Mouse (Mus musculus) lung, adult 2 months (tissue): ENCODE measurements around the gene Xrcc4. TPM values are rescaled to one million over a fixed set of nuclear protein-coding genes. Genes with fewer than 3 reads are reported as not detected.
A peak's percentile ranks its signal among the peaks of the same experiment; 100 is the strongest.
"Not testable (repeated sequence)": the region's sequence is repeated elsewhere in the genome, so short reads cannot be mapped to it uniquely, and the experiment has no call there.

Experiments
- DNase-seq: peaks from one replicate; pipeline ENCODE4 v3.0.0; 2022
- H3K4me1 ChIP-seq: fragments of 200-500 bp; 2 replicates; pipeline ENCODE4 v1.6.1; 2011; ENCODE audit warnings: low read length; ENCODE audit not compliant: control insufficient read depth, insufficient read depth
- H3K4me3 ChIP-seq: fragments of 200-500 bp; replicated peaks from 2 replicates; pipeline ENCODE3; 2011; ENCODE audit warnings: low read depth, mild to moderate bottlenecking, control low read depth, low read length; ENCODE audit errors: extremely low read depth
- CTCF ChIP-seq: fragments of 200-500 bp; IDR thresholded peaks from 2 replicates; pipeline ENCODE4 v1.5.1; 2011; ENCODE audit warnings: mild to moderate bottlenecking, low read length, control low read depth; ENCODE audit not compliant: insufficient read depth
- POLR2A ChIP-seq: fragments of 200-500 bp; IDR thresholded peaks from 2 replicates; pipeline ENCODE4 v1.6.1; 2011; ENCODE audit warnings: low read depth, mild to moderate bottlenecking, control low read depth, low read length, borderline replicate concordance; ENCODE audit errors: extremely low read depth
- WGBS: fragments of 180-500 bp; shearing (Covaris S2); methylation state at CpG from one replicate; pipeline ENCODE4 v1.1.7; 2018; 5-methylcytosine and 5-hydroxymethylcytosine counted together
- polyA plus RNA-seq: library from polyadenylated mRNA; depleted of rRNA; stranded (reverse); fragments of >200 nt; gene quantifications from 2 replicates; pipeline ENCODE4 v1.2.3, GENCODE M21; 2012; rRNA removed

Gene Xrcc4
- 0.78 and 2.0 TPM in 2 replicates for polyA plus RNA-seq

DNA sequence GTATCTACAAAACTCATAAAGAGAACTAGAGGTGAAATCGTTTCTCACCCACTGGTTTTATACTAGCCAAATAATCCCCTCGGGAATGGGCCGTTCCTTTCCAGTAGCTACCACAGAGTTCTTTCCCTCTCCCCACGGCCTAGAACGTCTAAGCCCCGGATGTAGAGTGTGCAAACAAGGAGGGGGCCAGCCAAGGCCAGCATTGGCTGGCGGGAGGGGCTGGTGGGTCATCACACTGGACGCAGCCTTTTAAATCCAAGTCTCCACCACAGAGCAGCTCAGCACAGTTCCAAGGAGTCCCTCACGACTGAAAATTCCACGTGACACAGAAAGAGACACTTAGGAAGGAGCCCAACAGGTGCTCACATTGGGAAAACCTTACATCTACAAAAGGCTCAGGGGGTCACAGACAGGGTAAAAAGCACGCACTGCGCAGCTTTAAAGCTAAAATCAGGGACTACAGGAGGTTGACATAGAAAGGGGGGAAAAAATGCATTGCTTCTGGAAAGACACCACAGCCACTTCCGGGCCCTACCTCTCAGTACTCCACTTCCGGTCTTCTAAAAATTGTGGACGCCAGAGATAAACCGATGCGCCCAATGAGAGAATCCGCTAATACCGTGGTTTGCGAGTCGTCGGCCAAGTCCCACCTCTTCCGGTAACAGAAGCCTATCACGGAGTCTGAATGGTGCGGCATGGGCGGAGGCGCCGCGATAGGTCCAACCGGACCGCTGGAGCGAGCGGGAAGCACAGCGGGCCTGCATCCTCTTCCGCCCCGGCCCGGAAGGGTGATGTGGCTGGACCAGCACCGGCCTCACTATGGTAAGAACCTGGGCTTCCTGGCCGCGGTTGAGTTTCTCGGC lies at the start of gene Xrcc4, which contains the start of gene Tmem167:
TSS of gene Xrcc4 (minus strand) at position 647 of the 863 bp plus-strand sequence.
TSS of gene Tmem167 (plus strand) at position 162 of the 863 bp plus-strand sequence.
- no peaks in the 10 kb centered on the region; the same call in none of the 2 replicates for H3K4me1 ChIP-seq
- WGBS = 1% methylated on average over 41 of the region's 41 CpGs
- H3K4me3 ChIP-seq = peak within 1 kb of the TSS; percentile 76
- TF ChIP-seq POLR2A = peak; percentile 58; the same call in 1 of the 2 replicates
- no peak for TF ChIP-seq CTCF
- peak; percentile 95 for DNase-seq

DNA sequence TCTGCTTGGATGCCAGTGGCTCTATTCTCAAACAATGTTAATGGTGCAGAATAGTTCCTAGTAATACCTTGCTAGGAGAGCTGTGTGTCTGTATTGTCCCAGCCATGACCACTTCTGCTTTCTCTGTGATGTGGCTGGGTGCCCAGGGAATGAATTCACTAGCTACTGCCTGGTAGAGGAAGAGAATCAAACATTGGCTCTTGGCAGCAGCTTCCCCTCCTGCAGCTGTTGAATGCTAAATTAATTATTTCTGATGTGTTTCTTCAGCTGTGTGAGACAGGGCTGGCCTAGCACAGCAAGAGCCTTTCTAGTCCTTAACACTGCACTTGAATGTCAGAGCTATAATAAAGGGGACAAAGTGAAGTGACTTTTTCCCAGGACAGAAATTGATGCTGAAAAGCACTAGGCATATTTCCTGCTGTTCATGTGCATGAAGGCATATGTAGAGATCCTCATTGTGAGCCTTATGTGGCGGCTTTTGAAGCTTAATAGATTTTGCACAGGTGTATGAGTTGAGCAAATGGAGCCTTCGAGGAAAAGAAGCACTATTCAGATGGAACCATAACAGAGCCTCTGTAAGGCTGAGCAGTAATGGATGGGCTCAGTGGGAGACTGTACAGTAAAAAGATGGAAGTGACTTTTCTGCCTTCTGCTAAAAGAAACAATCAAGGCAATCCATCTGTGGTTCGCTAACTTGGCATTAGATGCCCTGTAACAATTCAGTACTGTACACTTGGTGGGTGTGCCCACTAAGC lies 46.9 kb upstream of the Xrcc4 start:
- WGBS = 82% methylated on average over 3 of the region's 3 CpGs
- Histone ChIP-seq H3K4me1 (no peaks in the 10 kb centered on the region), H3K4me3 (no peak overlapping the region)
- TF ChIP-seq POLR2A = no peak
- no peak for TF ChIP-seq CTCF
- DNase-seq = no peak

DNA sequence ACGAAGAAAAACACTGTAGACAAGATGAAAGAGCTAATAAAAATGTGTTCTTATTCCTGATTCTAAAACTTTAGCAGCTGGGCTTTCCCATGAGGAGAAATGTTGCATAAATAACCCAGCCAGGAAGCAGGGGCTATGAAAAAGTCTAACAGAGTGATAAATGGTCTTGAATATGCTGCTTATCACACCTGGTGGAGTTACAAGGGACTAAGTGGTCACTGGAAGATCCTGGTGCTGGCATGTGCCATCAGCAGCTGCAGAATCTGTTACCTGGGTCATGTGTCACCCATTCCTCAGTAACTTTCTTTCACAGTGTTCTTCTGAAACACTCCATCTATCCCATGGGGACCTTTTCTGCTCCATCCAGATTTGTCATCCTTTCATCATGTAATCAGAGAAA lies 22.3 kb upstream of the Xrcc4 start:
- no peak for DNase-seq
- 73% methylated on average over 1 of the region's 1 CpGs for WGBS

DNA sequence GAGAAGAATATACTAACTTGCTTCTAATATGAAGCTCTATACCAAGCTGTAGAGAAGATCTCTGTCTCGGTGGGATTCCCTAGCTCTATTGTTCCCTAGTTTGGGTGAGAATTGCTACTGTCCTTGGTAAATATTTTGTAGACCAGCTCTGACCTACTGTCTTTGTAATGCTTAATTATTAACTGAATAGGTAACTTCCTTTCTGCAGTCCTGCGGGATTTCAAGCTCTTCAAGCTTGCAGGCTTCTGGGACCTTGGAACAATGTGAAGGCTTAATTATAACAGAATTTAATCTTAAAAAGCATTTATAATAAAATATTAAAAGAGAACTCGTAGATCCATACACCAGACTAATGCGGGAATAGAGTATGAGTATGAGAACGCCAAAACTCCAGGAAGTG lies 19.3 kb upstream of the Xrcc4 start:
- WGBS = 92% methylated on average over 5 of the region's 5 CpGs
- DNase-seq = not testable (repeated sequence)

More for the DNA sequence above, 22.3 kb upstream of the Xrcc4 start:
- no peak for TF ChIP-seq POLR2A
- no peak for TF ChIP-seq CTCF
- Histone ChIP-seq H3K4me3 (no peak overlapping the region), H3K4me1 (no peaks in the 10 kb centered on the region)

DNA sequence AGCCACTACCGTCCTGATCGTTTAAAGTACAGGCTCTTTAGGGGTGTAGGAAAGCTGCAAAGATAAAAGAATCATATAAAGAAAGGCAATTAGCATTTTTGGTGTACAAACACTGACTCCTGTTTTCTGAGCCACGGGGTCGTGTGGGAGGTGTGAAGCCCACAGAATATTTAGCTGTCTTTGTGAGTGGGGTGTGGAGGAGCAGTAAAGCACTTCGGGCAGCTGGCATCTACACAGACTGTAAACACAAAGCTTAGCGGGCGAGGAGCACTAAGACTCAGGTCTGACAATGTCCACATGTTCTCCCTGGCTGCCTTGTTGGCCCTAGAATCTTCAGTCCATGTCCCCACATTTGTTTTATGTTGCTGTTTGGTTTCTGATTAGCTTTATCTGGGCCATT lies 16.7 kb upstream of the Xrcc4 start:
- WGBS = 94% methylated on average over 7 of the region's 7 CpGs
- TF ChIP-seq CTCF = no peak
- no peak for TF ChIP-seq POLR2A

More for the DNA sequence above, 19.3 kb upstream of the Xrcc4 start:
- not testable (repeated sequence) for H3K4me1 ChIP-seq, H3K4me3 ChIP-seq

DNA sequence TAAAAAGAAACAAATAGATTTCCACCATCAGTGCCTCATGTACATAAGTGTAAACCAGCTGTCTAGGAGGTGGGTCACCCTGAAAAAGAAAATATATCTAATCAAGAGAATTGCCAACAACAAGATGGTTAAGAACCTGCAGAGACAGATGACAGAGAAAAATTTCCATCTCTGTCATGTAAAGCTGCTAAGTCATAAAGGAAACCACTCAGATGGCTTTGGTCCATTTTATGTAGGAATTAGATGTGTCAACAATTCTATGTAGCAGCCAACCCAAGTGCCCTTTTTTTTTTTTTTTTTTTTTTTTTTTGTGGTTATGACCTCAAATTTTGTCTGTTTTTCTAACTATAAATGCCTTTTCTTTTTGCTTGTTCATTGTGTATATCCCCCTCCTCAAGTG lies 12.1 kb upstream of the Xrcc4 start:
- no peaks in the 10 kb centered on the region for H3K4me1 ChIP-seq
- no peak for TF ChIP-seq POLR2A
- no peak overlapping the region for H3K4me3 ChIP-seq
- no peak for DNase-seq

More for the DNA sequence above, 16.7 kb upstream of the Xrcc4 start:
- no peak for DNase-seq
- Histone ChIP-seq H3K4me1 (no peaks in the 10 kb centered on the region), H3K4me3 (no peak overlapping the region)

DNA sequence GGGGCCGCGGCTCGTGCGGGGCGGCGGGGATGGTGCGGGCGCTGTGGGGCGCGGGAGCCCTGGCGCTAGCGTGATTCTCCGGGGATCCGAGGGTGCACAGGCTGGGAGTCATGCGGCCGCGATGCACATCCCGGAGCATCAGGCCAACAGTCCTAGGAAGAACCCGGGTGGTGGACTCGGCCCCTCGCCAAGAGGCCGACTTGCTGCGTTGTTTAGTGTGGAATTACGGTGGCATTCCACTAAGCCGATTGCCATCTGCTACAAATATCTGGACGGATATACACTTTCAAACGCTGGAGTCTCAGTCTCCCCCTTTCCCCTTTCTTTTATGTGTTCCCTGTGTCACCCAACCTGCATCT lies 396 bp upstream of the Xrcc4 start:
- Histone ChIP-seq H3K4me1 (no peaks in the 10 kb centered on the region; the same call in none of the 2 replicates), H3K4me3 (peak overlapping the region; percentile 76)
- DNase-seq = no peak
- under 1% methylated on average over 27 of the region's 27 CpGs for WGBS
- TF ChIP-seq POLR2A (no peak), CTCF (no peak)

DNA sequence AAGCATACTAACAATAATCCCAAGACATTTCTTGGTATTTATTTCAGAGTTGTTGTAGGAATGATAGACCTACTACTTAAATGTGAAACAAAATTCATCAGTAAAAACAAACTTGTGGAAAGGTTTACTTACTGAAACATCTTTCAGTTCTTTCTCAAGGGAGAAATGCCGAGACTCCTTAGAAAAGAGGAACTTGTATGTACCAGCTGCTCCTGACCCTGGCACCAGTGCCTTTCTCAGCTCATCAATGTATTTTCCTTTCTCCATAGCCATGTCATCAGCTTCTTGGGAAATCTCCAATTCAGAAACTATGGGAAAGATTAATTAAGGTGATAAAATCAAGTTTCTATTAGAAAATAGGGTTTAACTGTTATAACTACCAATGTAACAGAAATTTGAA lies 27.5 kb downstream of the Xrcc4 start:
- TF ChIP-seq CTCF (no peak), POLR2A (no peak)
- no peak overlapping the region for H3K4me3 ChIP-seq
- no peaks in the 10 kb centered on the region for H3K4me1 ChIP-seq
- DNase-seq = no peak
- 78% methylated on average over 1 of the region's 1 CpGs for WGBS

DNA sequence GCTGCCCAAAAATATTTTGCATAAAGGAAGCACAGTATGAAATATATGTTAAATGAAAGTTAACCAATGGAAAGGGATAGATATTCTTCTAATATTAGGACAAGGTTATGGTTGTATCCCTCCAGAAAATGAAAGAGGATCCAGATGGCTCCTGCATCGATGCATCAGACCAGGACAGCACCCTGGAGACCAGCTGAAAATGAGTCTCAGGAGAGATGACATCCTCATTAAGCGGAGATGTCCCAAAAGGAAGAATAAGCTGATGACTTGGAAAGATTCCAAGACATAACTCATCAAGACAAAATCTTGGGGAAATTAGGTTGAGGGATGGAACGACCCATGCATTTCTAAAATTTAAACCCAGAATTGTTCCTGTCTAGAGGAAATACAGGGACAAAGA lies 37.0 kb downstream of the Xrcc4 start:
- TF ChIP-seq CTCF = no peak
- TF ChIP-seq POLR2A = no peak
- no peak for DNase-seq
- no peaks in the 10 kb centered on the region for H3K4me1 ChIP-seq
- 75% methylated on average over 3 of the region's 3 CpGs for WGBS
- H3K4me3 ChIP-seq = no peak overlapping the region

DNA sequence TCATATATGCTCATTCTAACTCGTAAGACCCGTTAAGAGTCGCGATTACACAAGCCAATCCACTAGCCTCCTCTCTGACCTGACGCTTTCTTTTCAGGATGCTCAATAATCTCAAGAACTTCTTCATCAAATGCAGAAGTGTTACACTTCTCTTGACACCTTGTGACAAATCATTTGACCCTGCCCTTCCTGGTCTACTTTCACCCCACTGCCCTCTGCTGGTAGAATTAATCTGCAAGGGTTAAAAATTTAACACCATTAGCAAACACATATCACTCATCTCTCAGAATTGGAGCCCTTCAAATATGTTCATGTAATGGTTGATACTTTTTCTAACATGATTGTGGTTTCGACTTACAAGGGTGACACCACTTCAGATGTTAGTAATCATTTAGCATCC lies 37.7 kb downstream of the Xrcc4 start:
- H3K4me3 ChIP-seq = no peak overlapping the region
- no peak for TF ChIP-seq POLR2A
- H3K4me1 ChIP-seq = no peaks in the 10 kb centered on the region
- DNase-seq = no peak
- WGBS = 68% methylated on average over 6 of the region's 6 CpGs

DNA sequence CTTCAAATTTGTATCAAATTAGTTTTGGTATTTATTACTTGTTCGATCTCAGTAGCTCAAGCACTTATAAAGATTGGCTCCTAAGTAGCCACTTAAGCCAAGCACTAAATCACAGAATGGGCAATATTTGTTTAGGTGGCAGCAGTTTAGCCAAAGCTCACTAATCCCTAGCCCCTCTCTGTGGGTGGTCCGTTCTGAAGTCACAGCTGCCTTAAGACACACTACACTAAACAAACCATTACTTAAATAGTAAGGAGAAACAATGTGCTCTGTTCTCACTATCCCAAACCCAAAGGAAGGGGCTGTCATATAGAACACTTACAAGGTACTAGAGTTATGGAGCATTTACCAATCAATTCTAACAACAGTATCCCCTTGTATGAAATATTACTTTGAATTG lies 49.8 kb downstream of the Xrcc4 start:
- TF ChIP-seq POLR2A (no peak), CTCF (no peak)
- H3K4me3 ChIP-seq = no peak overlapping the region
- no peak for DNase-seq
- WGBS = 52% methylated on average over 2 of the region's 2 CpGs
- no peaks in the 10 kb centered on the region; the same call in 1 of the 2 replicates for H3K4me1 ChIP-seq
